Mouse (Mus musculus): ENCODE data around the gene Slc35c1. TPM values are rescaled to one million over a fixed set of nuclear protein-coding genes. Genes with fewer than 3 reads are reported as not detected.

Gene Slc35c1
- polyA plus RNA-seq, 1 experiment: 16.8 TPM

- DNase-seq (ENCODE audit: low spot score): no peak
These were observed 56.5 kb downstream of the Slc35c1 start for GRCm38 (mm10) chr2:92403776-92404319.

Other genes with a start within 250 kb of the Slc35c1 start
- gene Pex16, start 85.9 kb downstream of the Slc35c1 start, polyA plus RNA-seq (2012; rRNA removed): 36.3 and 41.1 TPM in 2 replicates
- 10.6 and 13.2 TPM in 2 replicates for gene Large2, start 85.7 kb downstream of the Slc35c1 start, polyA plus RNA-seq (2012; rRNA removed)
- gene 1700029I15Rik, start 78.0 kb downstream of the Slc35c1 start, polyA plus RNA-seq (2012; rRNA removed): 2.3 and 3.4 TPM in 2 replicates
- 15.8 and 22.8 TPM in 2 replicates for gene Mapk8ip1, start 59.3 kb downstream of the Slc35c1 start, polyA plus RNA-seq (2012; rRNA removed)
- 36.2 and 36.7 TPM in 2 replicates for gene Cry2, start 26.5 kb downstream of the Slc35c1 start, polyA plus RNA-seq (2012; rRNA removed)
- 9.3 and 11.1 TPM in 2 replicates for gene Chst1, start 139.2 kb upstream of the Slc35c1 start, polyA plus RNA-seq (2012; rRNA removed)

All from urinary bladder, adult 2 months (tissue).